Mouse (Mus musculus): ENCODE data around the gene Tcp11. TPM values are rescaled to one million over a fixed set of nuclear protein-coding genes. Genes with fewer than 3 reads are reported as not detected.

Tcp11 gene
- total RNA-seq, 1 experiment: 4.8 TPM

GRCm38 (mm10) chr17:28101284-28101887 lies 20.9 kb upstream of the Tcp11 start:
- no peak for DNase-seq (ENCODE audit: low read depth, low spot score)
- Histone ChIP-seq H3K27ac (ENCODE audit: insufficient read depth, low read depth, low read length, poor library complexity, severe bottlenecking) (no peak overlapping the region), H3K4me3 (ENCODE audit: insufficient read depth in 1 of 2, low read depth in 1 of 2, low read length in 2 of 2, poor library complexity in 1 of 2, severe bottlenecking in 1 of 2) (no peak overlapping the region), H3K4me1 (ENCODE audit: control insufficient read depth in 2 of 2, insufficient read depth in 2 of 2, low read length in 2 of 2, poor library complexity in 1 of 2) (peaks cover 4 to 11% of the 10 kb centered on the region in 2 experiments; a peak in 3 of 4 replicates), H3K36me3 (ENCODE audit: control insufficient read depth, insufficient read depth, low read length, poor library complexity, severe bottlenecking) (no peaks in the 10 kb centered on the region), H3K9me3 (ENCODE audit: control insufficient read depth, insufficient read depth, low read depth, low read length) (no peaks in the 10 kb centered on the region), H3K9ac (ENCODE audit: insufficient read depth, low read depth, low read length, poor library complexity, severe bottlenecking) (no peak overlapping the region)
- no peak for TF ChIP-seq CHD2 (IDR thresholded peaks at IDR 0.05; ENCODE audit: low read depth, low read length)
- no peak for TF ChIP-seq ZNF384 (IDR thresholded peaks at IDR 0.05; ENCODE audit: low read depth, low read length)
- no peak for TF ChIP-seq MAFK (IDR thresholded peaks at IDR 0.05; ENCODE audit: insufficient read depth, low read depth, low read length)
- no peak for TF ChIP-seq HCFC1 (IDR thresholded peaks at IDR 0.05; ENCODE audit: borderline replicate concordance, insufficient read depth, low read length)
- no peak for TF ChIP-seq ZC3H11A (IDR thresholded peaks at IDR 0.05; ENCODE audit: borderline replicate concordance, low read depth, low read length)
- in situ Hi-C loops (cut with MboI; ENCODE audit: low sequenced_read_pairs in 2 of 2, unreplicated experiment in 2 of 2): loop anchor here in 1 of 2 experiments (10.0 kb wide), 1 partner anchor 63 kb away; no protein-coding TSS in a partner anchor

- H3K27ac ChIP-seq (ENCODE audit: insufficient read depth, low read depth, low read length, poor library complexity, severe bottlenecking): no peak overlapping the region
- no peak overlapping the region for H3K4me3 ChIP-seq (ENCODE audit: insufficient read depth in 1 of 2, low read depth in 1 of 2, low read length in 2 of 2, poor library complexity in 1 of 2, severe bottlenecking in 1 of 2)
- in situ Hi-C loops (cut with MboI; ENCODE audit: low sequenced_read_pairs in 2 of 2, unreplicated experiment in 2 of 2): loop anchor here in 1 of 2 experiments (10.0 kb wide), 1 partner anchor 64 kb away; no protein-coding TSS in a partner anchor
Observed at GRCm38 (mm10) chr17:28100669-28101068, 20.2 kb upstream of the Tcp11 start.

GRCm38 (mm10) chr17:28099086-28099485 lies 18.6 kb upstream of the Tcp11 start:
- peaks cover 2 to 4% of the 10 kb centered on the region in 2 experiments; a peak in 3 of 4 replicates for H3K4me1 ChIP-seq (ENCODE audit: control insufficient read depth in 2 of 2, insufficient read depth in 2 of 2, low read length in 2 of 2, poor library complexity in 1 of 2)
- H3K9ac ChIP-seq (ENCODE audit: insufficient read depth, low read depth, low read length, poor library complexity, severe bottlenecking): no peak overlapping the region
- H3K36me3 ChIP-seq (ENCODE audit: control insufficient read depth, insufficient read depth, low read length, poor library complexity, severe bottlenecking): no peaks in the 10 kb centered on the region
- in situ Hi-C loops (cut with MboI; ENCODE audit: low sequenced_read_pairs in 2 of 2, unreplicated experiment in 2 of 2): no loop called here
- no peak for DNase-seq (ENCODE audit: low read depth, low spot score)
- H3K27ac ChIP-seq (ENCODE audit: insufficient read depth, low read depth, low read length, poor library complexity, severe bottlenecking): no peak overlapping the region; the same call in 1 of the 2 replicates
- no peak overlapping the region for H3K4me3 ChIP-seq (ENCODE audit: insufficient read depth in 1 of 2, low read depth in 1 of 2, low read length in 2 of 2, poor library complexity in 1 of 2, severe bottlenecking in 1 of 2)
- TF ChIP-seq ZC3H11A (IDR thresholded peaks at IDR 0.05; ENCODE audit: borderline replicate concordance, low read depth, low read length) (no peak), HCFC1 (IDR thresholded peaks at IDR 0.05; ENCODE audit: borderline replicate concordance, insufficient read depth, low read length) (no peak), ZNF384 (IDR thresholded peaks at IDR 0.05; ENCODE audit: low read depth, low read length) (no peak), CHD2 (IDR thresholded peaks at IDR 0.05; ENCODE audit: low read depth, low read length) (no peak), MAFK (IDR thresholded peaks at IDR 0.05; ENCODE audit: insufficient read depth, low read depth, low read length) (no peak)
- no peaks in the 10 kb centered on the region for H3K9me3 ChIP-seq (ENCODE audit: control insufficient read depth, insufficient read depth, low read depth, low read length)

More at GRCm38 (mm10) chr17:28100669-28101068, 20.2 kb upstream of the Tcp11 start:
- H3K4me1 ChIP-seq (ENCODE audit: control insufficient read depth in 2 of 2, insufficient read depth in 2 of 2, low read length in 2 of 2, poor library complexity in 1 of 2): peaks cover 2 to 11% of the 10 kb centered on the region in 2 experiments; a peak in 3 of 4 replicates
- DNase-seq (ENCODE audit: low read depth, low spot score): no peak
- no peaks in the 10 kb centered on the region for H3K9me3 ChIP-seq (ENCODE audit: control insufficient read depth, insufficient read depth, low read depth, low read length)
- TF ChIP-seq ZNF384 (IDR thresholded peaks at IDR 0.05; ENCODE audit: low read depth, low read length) (peak; percentile 91), HCFC1 (IDR thresholded peaks at IDR 0.05; ENCODE audit: borderline replicate concordance, insufficient read depth, low read length) (no peak)
- no peaks in the 10 kb centered on the region for H3K36me3 ChIP-seq (ENCODE audit: control insufficient read depth, insufficient read depth, low read length, poor library complexity, severe bottlenecking)
- no peak overlapping the region for H3K9ac ChIP-seq (ENCODE audit: insufficient read depth, low read depth, low read length, poor library complexity, severe bottlenecking)

GRCm38 (mm10) chr17:28097308-28097707 lies 16.9 kb upstream of the Tcp11 start:
- H3K36me3 ChIP-seq (ENCODE audit: control insufficient read depth, insufficient read depth, low read length, poor library complexity, severe bottlenecking): no peaks in the 10 kb centered on the region
- H3K9ac ChIP-seq (ENCODE audit: insufficient read depth, low read depth, low read length, poor library complexity, severe bottlenecking): no peak overlapping the region
- no peak for TF ChIP-seq MAFK (IDR thresholded peaks at IDR 0.05; ENCODE audit: insufficient read depth, low read depth, low read length)
- no peak for TF ChIP-seq ZNF384 (IDR thresholded peaks at IDR 0.05; ENCODE audit: low read depth, low read length)
- TF ChIP-seq ZC3H11A (IDR thresholded peaks at IDR 0.05; ENCODE audit: borderline replicate concordance, low read depth, low read length): no peak
- no peak for TF ChIP-seq CHD2 (IDR thresholded peaks at IDR 0.05; ENCODE audit: low read depth, low read length)
- no peak for TF ChIP-seq HCFC1 (IDR thresholded peaks at IDR 0.05; ENCODE audit: borderline replicate concordance, insufficient read depth, low read length)
- H3K27ac ChIP-seq (ENCODE audit: insufficient read depth, low read depth, low read length, poor library complexity, severe bottlenecking): no peak overlapping the region
- in situ Hi-C loops (cut with MboI; ENCODE audit: low sequenced_read_pairs in 2 of 2, unreplicated experiment in 2 of 2): no loop called here
- no peaks in the 10 kb centered on the region for H3K9me3 ChIP-seq (ENCODE audit: control insufficient read depth, insufficient read depth, low read depth, low read length)
- no peak overlapping the region for H3K4me3 ChIP-seq (ENCODE audit: insufficient read depth in 1 of 2, low read depth in 1 of 2, low read length in 2 of 2, poor library complexity in 1 of 2, severe bottlenecking in 1 of 2)
- DNase-seq (ENCODE audit: low read depth, low spot score): no peak
- peaks cover 2 to 4% of the 10 kb centered on the region in 2 experiments; a peak in 3 of 4 replicates for H3K4me1 ChIP-seq (ENCODE audit: control insufficient read depth in 2 of 2, insufficient read depth in 2 of 2, low read length in 2 of 2, poor library complexity in 1 of 2)
